Mouse (Mus musculus) thymus, postnatal 4 days (tissue): ENCODE data around the gene Islr2.
A peak's percentile ranks its signal among the peaks of the same experiment; 100 is the strongest.

Source experiments
- DNase-seq: peaks from one replicate; pipeline ENCODE4 v3.0.0; 2021

Gene Islr2

GRCm38 (mm10) chr9:58196610-58197567 is 7.2 kb downstream of the Islr2 start:
- DNase-seq: peak; percentile 23

GRCm38 (mm10) chr9:58196141-58196540 is 8.0 kb downstream of the Islr2 start:
- no peak for DNase-seq

DNA sequence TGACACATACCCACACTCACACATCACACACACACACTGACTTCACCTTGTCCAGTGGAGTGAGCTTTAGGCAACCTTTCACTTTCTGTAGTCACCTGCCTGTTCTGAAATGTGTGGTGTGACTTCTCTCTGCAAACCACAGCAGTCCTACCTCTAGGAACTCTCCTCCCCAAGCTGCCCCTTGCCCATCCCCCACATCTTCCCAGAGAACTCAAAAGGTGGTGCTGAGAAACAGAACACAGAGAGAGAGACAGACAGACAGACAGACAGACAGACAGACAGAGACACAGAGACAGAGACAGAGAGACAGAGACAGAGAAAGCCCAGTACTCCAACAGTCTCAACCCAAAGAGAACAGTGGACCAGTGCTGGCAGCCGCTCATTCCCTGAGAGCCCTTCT is 8.4 kb downstream of the Islr2 start:
- no peak for DNase-seq

- no peak for DNase-seq
Measured at GRCm38 (mm10) chr9:58194222-58194621, 9.9 kb downstream of the Islr2 start.

DNA sequence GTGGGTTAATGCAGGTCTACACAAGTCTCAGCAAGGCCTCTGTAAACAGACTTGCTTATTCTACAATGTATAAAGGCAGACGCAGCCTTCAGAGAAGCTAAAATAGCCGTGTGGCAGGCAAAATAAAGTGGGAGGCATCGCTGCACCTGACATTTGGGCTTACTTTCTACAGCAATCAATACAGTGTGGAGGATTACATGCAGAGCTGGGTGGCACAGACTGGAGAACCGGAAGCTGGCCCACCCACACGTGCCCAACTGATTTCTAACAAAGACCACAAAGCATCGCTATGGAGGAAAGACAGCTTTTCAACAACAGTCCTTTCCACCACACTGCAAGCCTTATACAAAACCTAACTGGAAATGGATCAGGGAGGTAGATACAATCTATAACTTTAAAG is 19.7 kb downstream of the Islr2 start:
- DNase-seq: peak; percentile 30

- DNase-seq: no peak
Measured at GRCm38 (mm10) chr9:58179390-58179789, 24.7 kb downstream of the Islr2 start.

- DNase-seq: no peak
Measured at GRCm38 (mm10) chr9:58177165-58177564, 27.0 kb downstream of the Islr2 start.

DNA sequence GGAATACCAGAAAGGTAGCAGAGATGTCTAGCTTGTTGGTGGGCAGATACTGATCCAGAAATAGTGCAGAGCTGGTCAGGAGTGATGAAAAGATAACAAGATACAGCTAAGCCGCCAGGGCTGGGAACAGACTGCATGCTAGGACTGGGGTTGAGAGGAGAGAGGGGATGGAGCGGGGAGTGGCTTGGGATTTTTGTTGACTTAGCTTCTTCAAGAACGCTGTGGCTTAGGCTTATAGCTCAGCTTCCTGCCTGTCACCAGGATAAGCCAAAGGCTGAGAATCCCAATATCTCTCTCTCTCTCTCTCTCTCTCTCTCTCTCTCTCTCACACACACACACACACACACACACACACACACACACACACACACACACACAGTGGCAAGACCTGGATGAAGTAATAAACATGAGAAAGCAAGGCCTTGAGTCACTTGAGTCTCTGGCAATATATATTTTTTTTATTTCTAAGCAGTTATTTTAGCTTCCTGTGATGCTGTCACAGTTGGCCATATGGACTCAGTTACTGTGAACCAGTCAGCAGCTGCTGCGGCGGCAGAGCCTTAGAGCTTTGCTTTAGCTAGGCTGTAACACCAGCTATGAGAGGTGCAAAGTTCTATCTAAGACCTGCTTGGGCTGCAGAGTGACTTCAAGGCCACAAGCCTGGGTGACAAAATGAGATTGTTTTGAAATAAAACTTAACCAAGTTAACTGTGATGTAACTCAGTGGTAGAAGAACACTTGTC is 28.2 kb downstream of the Islr2 start:
- no peak for DNase-seq

GRCm38 (mm10) chr9:58174818-58175251 is 29.3 kb downstream of the Islr2 start:
- no peak for DNase-seq

DNA sequence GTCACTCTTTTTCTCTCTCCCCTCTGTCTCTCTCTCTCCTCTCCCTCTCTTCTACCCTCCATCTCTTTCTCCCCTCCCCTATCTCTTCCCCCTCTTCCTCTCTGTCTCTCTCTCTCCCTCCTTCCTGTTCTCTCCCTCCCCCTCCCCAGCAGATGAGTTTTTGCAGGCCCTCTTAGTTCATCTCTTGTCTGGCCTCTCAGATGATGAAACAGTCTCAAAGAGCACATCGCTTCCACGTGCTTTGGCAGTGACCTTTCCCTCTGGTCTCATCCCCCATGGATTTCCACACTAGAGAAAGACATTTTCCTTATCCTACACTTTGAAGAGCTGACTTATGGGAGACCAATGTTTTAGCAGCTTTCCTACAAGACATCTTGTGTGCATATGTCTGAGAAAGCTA is 31.3 kb downstream of the Islr2 start:
- no peak for DNase-seq

DNA sequence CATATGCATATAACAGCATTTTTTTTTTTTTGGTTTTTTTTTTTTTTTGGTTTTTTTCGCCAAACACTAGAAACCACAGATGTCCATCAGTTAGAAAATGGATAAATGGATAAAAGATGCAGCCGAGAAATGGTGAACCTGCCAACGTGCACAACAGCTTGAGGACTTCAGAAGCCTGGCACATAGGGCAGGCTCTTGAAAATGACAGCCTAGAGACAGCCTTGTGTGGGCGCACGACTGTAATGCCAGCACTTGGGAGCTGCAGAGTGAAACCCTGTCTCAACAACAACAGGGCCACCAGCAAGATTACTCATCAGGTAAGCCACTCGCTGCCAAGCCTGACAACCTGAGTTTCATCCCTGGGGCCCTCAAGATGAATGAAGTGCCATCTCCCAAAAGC is 34.7 kb downstream of the Islr2 start:
- DNase-seq: no peak

GRCm38 (mm10) chr9:58168880-58169279 is 35.2 kb downstream of the Islr2 start:
- no peak for DNase-seq

DNA sequence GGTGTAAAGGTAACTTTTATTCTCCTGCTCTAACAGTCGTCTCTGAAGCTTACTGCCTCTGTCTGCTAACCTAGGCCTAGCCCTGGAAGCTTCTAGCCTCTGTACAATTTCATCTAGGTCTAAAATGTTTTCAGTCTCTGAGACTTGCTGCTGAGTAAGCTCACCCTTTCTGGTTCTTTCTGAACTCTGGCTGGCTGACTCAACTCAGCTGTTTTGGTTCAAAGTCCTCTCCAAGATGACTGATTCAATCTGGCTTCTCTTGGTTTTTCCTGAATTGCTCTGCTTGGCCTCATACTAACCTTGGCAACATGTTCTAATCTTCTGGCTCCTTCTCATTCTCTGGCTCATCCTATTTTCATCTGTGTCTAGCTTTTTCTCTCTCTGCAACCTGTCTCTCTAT is 38.3 kb downstream of the Islr2 start:
- no peak for DNase-seq

DNA sequence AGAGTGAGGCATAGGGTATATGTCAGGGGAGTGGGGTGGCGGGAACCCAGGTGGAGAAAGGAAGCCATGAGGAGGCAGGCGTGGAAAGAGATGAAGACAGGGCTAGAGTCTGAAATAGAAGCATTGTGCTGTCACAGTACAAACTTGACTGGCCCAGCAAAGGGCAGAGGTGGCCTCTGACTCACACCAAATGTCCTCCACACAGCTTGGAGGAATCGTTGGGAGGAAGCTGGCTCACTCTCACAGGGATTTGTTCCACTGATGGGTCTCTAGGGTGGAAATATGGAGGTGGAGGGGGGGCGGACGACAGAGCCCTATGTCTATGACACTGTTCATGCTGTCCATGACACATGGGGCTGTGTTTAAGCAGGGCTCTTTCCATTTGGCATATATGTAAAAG is 41.0 kb downstream of the Islr2 start:
- no peak for DNase-seq

- DNase-seq: no peak
Measured at GRCm38 (mm10) chr9:58162173-58162572, 41.9 kb downstream of the Islr2 start.

DNA sequence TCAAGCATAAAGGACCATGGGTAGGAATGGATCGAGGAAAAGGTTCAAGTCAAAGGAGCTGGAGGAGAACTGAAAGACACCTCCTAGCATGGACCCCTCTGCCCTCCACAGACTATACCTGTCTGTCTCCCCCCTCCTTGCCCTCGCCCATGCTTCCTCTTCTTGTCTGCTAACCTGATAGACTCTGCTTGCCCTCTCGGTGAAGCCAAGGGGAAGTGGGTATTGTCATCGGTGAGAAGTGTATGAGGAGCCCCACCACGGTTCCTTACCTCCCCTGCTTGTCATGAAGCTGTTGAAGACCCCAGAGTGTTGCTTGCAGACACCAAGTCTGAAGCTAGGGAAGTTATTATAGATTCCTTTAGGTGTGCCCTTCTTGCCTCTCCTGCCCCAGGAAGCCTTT is 43.8 kb downstream of the Islr2 start:
- DNase-seq: peak; percentile 29

DNA sequence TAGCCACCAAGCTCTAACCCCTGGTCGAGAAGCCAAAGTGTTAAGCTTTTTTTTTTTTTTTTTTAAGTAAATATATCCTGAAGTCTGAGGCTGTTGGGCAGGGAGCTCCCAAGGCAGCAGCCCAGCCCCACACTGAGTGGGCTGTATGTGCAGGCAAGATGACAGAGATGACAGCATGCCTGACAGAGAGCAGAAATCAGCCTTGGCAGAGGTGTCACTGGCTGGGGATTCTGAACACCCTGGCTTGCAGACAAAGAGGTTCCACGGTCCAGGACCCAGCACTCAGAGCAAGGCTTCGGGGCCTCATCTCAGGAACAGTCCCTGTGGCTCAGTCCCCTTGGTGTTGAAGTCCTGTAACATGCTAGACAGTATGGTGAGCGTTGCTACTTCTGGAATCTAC is 44.3 kb downstream of the Islr2 start:
- DNase-seq: no peak

- DNase-seq: peak; percentile 53
Measured at GRCm38 (mm10) chr9:58158541-58159311, 45.4 kb downstream of the Islr2 start.

DNA sequence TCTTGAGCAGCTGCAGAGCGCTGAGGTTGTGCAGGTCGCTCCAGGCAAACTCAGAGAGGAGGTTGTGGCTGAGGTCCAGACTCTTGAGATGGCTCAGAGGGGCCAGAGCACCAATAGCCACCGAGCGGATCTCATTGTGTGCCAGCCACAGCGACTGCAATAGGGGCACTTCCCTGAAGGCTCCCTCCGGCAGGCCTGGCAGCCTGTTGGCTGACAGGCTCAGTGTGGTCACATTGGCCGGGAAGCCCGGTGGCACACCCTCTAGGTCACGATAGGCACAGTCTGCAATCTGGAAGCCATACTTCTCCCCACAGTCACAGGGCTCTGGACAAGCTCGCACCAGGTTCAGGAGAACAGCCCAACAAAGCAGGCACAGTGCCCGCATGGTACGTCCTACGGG is 46.3 kb downstream of the Islr2 start:
- no peak for DNase-seq

DNA sequence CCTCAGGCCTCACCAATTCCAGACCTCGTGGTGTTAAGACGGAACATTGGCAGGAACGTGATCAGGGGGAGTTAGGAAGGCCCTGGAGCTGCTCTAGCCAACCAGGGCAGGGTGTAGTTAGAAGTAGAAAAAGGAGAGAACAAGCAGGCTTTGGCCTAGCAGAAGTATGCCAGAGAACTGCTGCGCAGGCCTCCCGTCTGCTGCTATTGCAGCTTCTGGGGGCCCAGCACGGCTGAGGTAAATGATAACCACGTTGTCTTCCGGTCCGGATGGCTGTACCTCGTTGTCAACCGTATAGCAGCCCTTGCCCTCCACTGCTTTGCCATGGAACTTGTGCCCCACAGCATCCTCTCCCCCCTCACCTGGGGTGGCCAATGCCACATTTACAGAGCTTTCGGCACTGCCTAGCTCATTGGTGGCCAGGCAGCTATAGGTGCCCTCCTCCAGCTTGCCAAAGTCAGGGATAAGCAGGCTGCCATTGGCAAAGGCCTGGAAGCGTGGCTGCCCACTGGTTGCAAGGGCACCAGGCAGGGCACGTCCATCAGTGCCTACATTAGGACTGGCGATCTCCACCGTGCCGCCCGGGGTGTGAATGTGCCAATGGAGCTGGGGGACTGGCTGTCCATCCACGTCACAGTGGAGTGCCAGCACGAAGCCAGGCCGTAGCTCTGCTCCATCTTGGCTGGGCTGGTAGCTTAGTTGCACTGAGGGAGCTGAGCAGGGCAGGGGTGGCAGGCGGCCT is 47.1 kb downstream of the Islr2 start:
- peak; percentile 32 for DNase-seq

DNA sequence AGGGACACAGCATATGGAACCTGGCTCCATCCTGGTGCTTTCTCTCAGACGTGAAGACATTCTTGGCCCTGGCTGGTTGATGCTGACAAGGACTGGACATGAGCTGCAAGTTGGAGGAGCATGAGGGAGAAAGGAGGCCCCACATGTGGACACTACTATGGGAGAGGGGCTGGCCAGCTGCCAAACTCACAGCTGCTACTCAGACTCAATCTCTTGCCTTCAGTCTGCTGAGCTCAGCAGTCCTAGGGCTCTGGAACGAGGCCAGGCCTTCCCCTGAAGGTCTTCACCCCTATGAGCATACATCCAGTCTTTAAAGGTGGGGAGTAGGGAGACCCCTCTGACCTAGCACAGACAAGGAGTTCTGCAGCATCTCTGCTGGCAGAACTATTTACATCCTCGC is 48.8 kb downstream of the Islr2 start:
- no peak for DNase-seq

- no peak for DNase-seq
Measured at GRCm38 (mm10) chr9:58153095-58153494, 51.0 kb downstream of the Islr2 start.
